Mouse (Mus musculus) spleen, adult 2 months (tissue): Measurements from ENCODE around the gene Cops7a.

Experiments used
- CTCF ChIP-seq: fragments of 200-500 bp; IDR thresholded peaks from 2 replicates; pipeline ENCODE4 v1.5.1; 2011; ENCODE audit warnings: mild to moderate bottlenecking, inconsistent platforms; ENCODE audit not compliant: insufficient read depth, insufficient read length, insufficient replicate concordance; ENCODE audit errors: extremely low read depth
- POLR2A ChIP-seq: fragments of 200-500 bp; IDR thresholded peaks from 2 replicates; pipeline ENCODE4 v1.6.1; 2011; ENCODE audit warnings: low read depth, low read length, inconsistent platforms

GRCm38 (mm10) chr6:124917518-124918330 is 47.6 kb downstream of the Cops7a start:
- TF ChIP-seq CTCF (no peak), POLR2A (peak; percentile 24; the same call in 1 of the 2 replicates)
